Mouse (Mus musculus) MEL (cell line): ENCODE results near the gene Grrp1. TPM values are rescaled to one million over a fixed set of nuclear protein-coding genes. Genes with fewer than 3 reads are reported as not detected.

ENCODE experiments used
- CHD2 ChIP-seq: IDR thresholded peaks from 2 replicates; pipeline ENCODE4 v1.6.1; 2011; ENCODE audit warnings: low read length, improper control_type of control experiment
- CTCF ChIP-seq, 3 experiments: IDR thresholded peaks in 2 of 3; conservative IDR thresholded peaks in 1 of 3; 2 replicates each; pipeline ENCODE4 v1.5.1; 2011 to 2012; ENCODE audit warnings: low read length in 3 of 3, low read depth in 2 of 3, mild to moderate bottlenecking in 2 of 3, improper control_type of control experiment in 1 of 3, inconsistent platforms in 1 of 3, mixed read lengths in 1 of 3, moderate library complexity in 1 of 3; ENCODE audit not compliant: control insufficient read depth in 1 of 3, insufficient read depth in 1 of 3, poor library complexity in 1 of 3, severe bottlenecking in 1 of 3
- ELF1 ChIP-seq: IDR thresholded peaks from 2 replicates; pipeline ENCODE4 v1.6.1; 2014; ENCODE audit warnings: low read depth, mild to moderate bottlenecking, inconsistent platforms, low read length, improper control_type of control experiment, moderate library complexity
- EP300 ChIP-seq, 2 experiments: IDR thresholded peaks; 2 replicates each; pipeline ENCODE4 v1.6.1; 2011; ENCODE audit warnings: improper control_type of control experiment in 2 of 2, low read length in 2 of 2, low read depth in 1 of 2, mild to moderate bottlenecking in 1 of 2
- ETS1 ChIP-seq: IDR thresholded peaks from 2 replicates; pipeline ENCODE4 v1.6.1; 2012; ENCODE audit warnings: low read depth, mild to moderate bottlenecking, inconsistent platforms, low read length, improper control_type of control experiment, moderate library complexity
- GATA1 ChIP-seq: IDR thresholded peaks from 2 replicates; pipeline ENCODE4 v1.6.1; 2011; ENCODE audit warnings: low read depth, low read length, improper control_type of control experiment
- HCFC1 ChIP-seq: IDR thresholded peaks from 2 replicates; pipeline ENCODE4 v1.6.1; 2012; ENCODE audit warnings: low read depth, mild to moderate bottlenecking, inconsistent platforms, low read length, improper control_type of control experiment, moderate library complexity
- JUND ChIP-seq: IDR thresholded peaks from 2 replicates; pipeline ENCODE4 v1.6.1; 2011; ENCODE audit warnings: low read depth, mild to moderate bottlenecking, improper control_type of control experiment, low read length
- KAT2A ChIP-seq: conservative IDR thresholded peaks from 2 replicates; pipeline ENCODE4 v1.6.1; 2012; ENCODE audit warnings: low read depth, low read length, improper control_type of control experiment, inconsistent platforms
- MEF2A ChIP-seq: IDR thresholded peaks from 2 replicates; pipeline ENCODE4 v1.6.1; 2014; ENCODE audit warnings: low read depth, mild to moderate bottlenecking, inconsistent platforms, low read length, improper control_type of control experiment; ENCODE audit not compliant: poor library complexity, insufficient replicate concordance, severe bottlenecking; ENCODE audit errors: extremely low read depth
- MXI1 ChIP-seq: IDR thresholded peaks from 2 replicates; pipeline ENCODE4 v1.6.1; 2011; ENCODE audit warnings: mild to moderate bottlenecking, low read depth, low read length, improper control_type of control experiment
- MYB ChIP-seq: IDR thresholded peaks from 2 replicates; pipeline ENCODE4 v1.6.1; 2011; ENCODE audit warnings: mild to moderate bottlenecking, low read depth, low read length, improper control_type of control experiment
- MYC ChIP-seq: IDR thresholded peaks from 2 replicates; pipeline ENCODE4 v1.6.1; 2011; ENCODE audit warnings: low read depth, mild to moderate bottlenecking, low read length, improper control_type of control experiment, moderate library complexity
- NELFE ChIP-seq: IDR thresholded peaks from 2 replicates; pipeline ENCODE4 v1.6.1; 2011; ENCODE audit warnings: low read depth, low read length, improper control_type of control experiment
- NRF1 ChIP-seq: IDR thresholded peaks from 2 replicates; pipeline ENCODE4 v1.6.1; 2014; ENCODE audit warnings: low read depth, mild to moderate bottlenecking, inconsistent platforms, low read length, improper control_type of control experiment, moderate library complexity; ENCODE audit not compliant: poor library complexity, insufficient read depth, severe bottlenecking
- POLR2A ChIP-seq, 2 experiments: IDR thresholded peaks; 2 replicates each; pipeline ENCODE4 v1.6.1; 2011 to 2012; ENCODE audit warnings: low read length in 2 of 2, mild to moderate bottlenecking in 2 of 2, control low read depth in 1 of 2, improper control_type of control experiment in 1 of 2, low read depth in 1 of 2, moderate library complexity in 1 of 2; ENCODE audit not compliant: control insufficient read depth in 1 of 2, insufficient read depth in 1 of 2, poor library complexity in 1 of 2
- RCOR1 ChIP-seq: IDR thresholded peaks from 2 replicates; pipeline ENCODE4 v1.6.1; 2012; ENCODE audit warnings: low read depth, mild to moderate bottlenecking, inconsistent platforms, low read length, improper control_type of control experiment
- SMC3 ChIP-seq: IDR thresholded peaks from 2 replicates; pipeline ENCODE4 v1.6.1; 2011; ENCODE audit warnings: low read depth, low read length, improper control_type of control experiment
- TAL1 ChIP-seq: IDR thresholded peaks from 2 replicates; pipeline ENCODE4 v1.6.1; 2012; ENCODE audit warnings: mild to moderate bottlenecking, inconsistent platforms, low read length, moderate library complexity, mixed read lengths
- USF1 ChIP-seq: IDR thresholded peaks from 2 replicates; pipeline ENCODE4 v1.6.1; 2014; ENCODE audit warnings: low read depth, mild to moderate bottlenecking, inconsistent platforms, low read length, improper control_type of control experiment, moderate library complexity
- USF2 ChIP-seq, 2 experiments: IDR thresholded peaks; 2 replicates each; pipeline ENCODE4 v1.6.1; 2011 to 2012; ENCODE audit warnings: improper control_type of control experiment in 2 of 2, low read length in 2 of 2, borderline replicate concordance in 1 of 2, inconsistent platforms in 1 of 2, low read depth in 1 of 2, mild to moderate bottlenecking in 1 of 2; ENCODE audit not compliant: insufficient read depth in 1 of 2
- ZC3H11A ChIP-seq: IDR thresholded peaks from 2 replicates; pipeline ENCODE4 v1.6.1; 2012; ENCODE audit warnings: low read depth, mild to moderate bottlenecking, inconsistent platforms, low read length, improper control_type of control experiment
- polyA plus RNA-seq, 2 experiments: library from polyadenylated mRNA; stranded (reverse) in 1 of 2; unstranded in 1 of 2; fragments of >175 nt in 1 of 2; fragments of >200 nt in 1 of 2; gene quantifications; 2 replicates each; pipeline versions ENCODE4 v1.2.1 to v1.2.4; 2012; ENCODE audit warnings: low replicate concordance in 2 of 2, low read depth in 1 of 2; ENCODE audit not compliant: insufficient read length in 2 of 2, insufficient read depth in 1 of 2, missing spikeins in 1 of 2
- total RNA-seq: library from RNA; depleted of rRNA; stranded (reverse); fragments of 300-350 nt; gene quantifications from 2 replicates; pipeline ENCODE4 v1.2.3, GENCODE M21; 2012

Grrp1 gene
- total and polyA plus RNA-seq, 3 experiments, result not detected

- TF ChIP-seq ZC3H11A (no peak), SMC3 (peak; percentile 24; the same call in 1 of the 2 replicates), USF2 (IDR thresholded peaks at IDR 0.05; ENCODE audit: borderline replicate concordance in 1 of 2, insufficient read depth in 1 of 2, low read depth in 1 of 2, low read length in 2 of 2) (no peak), NELFE (peak; percentile 85), ELF1 (peak; percentile 95), JUND (no peak), NRF1 (no peak), HCFC1 (peak; percentile 84), MXI1 (peak; percentile 99), KAT2A (peak; percentile 50; the same call in 1 of the 2 replicates), CHD2 (peak; percentile 34; the same call in 1 of the 2 replicates), RCOR1 (no peak), TAL1 (peak; percentile 57), MYC (peak; percentile 93), POLR2A (IDR thresholded peaks at IDR 0.05; ENCODE audit: control insufficient read depth in 1 of 2, insufficient read depth in 1 of 2, low read depth in 1 of 2, low read length in 2 of 2, poor library complexity in 1 of 2) (peak; percentile 57 to 85; a peak in 3 of 4 replicates), MYB (no peak; the same call in 1 of the 2 replicates), GATA1 (0 out of 2 replicates have a peak, but pooled peaks have one; percentile 8), ETS1 (peak; percentile 66; the same call in 1 of the 2 replicates), MEF2A (no peak), CTCF (IDR thresholded peaks at IDR 0.05 in 2 of 3, conservative IDR thresholded peaks at IDR 0.05 in 1 of 3; ENCODE audit: control insufficient read depth in 1 of 3, insufficient read depth in 1 of 3, low read depth in 2 of 3, low read length in 3 of 3, poor library complexity in 1 of 3, severe bottlenecking in 1 of 3) (peak; percentile 35 to 76 (median 72); a peak in 5 of 6 replicates), EP300 (IDR thresholded peaks at IDR 0.05; ENCODE audit: low read depth in 1 of 2, low read length in 2 of 2) (peak in 1 of 2 experiments; percentile 42; a peak in 1 of 4 replicates), USF1 (peak; percentile 60)
Observed at GRCm38 (mm10) chr4:134245148-134245843, 8.6 kb downstream of the Grrp1 start, which contains the start of gene Zfp593 (continued).
